Mouse (Mus musculus) activated CD4-positive, CD25-positive, alpha-beta regulatory T cell, adult 4 months (primary cell): ENCODE data around the gene Dcst2. TPM values are rescaled to one million over a fixed set of nuclear protein-coding genes. Genes with fewer than 3 reads are reported as not detected.

Experiments used
- ATAC-seq: one replicate; pipeline ENCODE4 v1.8.0; 2017
- polyA plus RNA-seq, 2 experiments: library from polyadenylated mRNA; unstranded; fragments of 100-300 nt; shearing (Covaris generic); gene quantifications; one replicate each; pipeline ENCODE4 v1.2.1; 2017

Gene Dcst2
- polyA plus RNA-seq, 2 experiments from 2014 or later = 0.15 TPM; not detected in 1

DNA sequence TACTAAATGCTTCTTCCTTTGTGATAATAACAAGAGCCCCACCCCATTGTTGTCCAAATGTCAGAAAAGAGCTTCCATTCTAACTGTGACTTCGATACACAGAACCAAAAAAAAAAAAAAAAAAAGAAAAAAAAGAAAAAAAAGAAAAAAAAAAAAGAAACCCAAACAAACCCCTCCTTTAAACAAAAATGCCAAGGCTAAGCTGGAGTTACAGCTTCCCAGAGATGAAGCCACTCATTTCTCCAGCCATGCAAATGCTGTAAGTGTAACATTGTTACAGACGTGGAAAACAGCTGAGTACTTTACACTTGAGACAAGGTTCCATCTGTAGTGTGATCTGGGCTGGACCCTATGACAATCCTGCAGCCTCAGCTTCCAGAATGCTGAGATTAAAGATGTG lies 55.4 kb downstream of the Dcst2 start:
- ATAC-seq = no peak

DNA sequence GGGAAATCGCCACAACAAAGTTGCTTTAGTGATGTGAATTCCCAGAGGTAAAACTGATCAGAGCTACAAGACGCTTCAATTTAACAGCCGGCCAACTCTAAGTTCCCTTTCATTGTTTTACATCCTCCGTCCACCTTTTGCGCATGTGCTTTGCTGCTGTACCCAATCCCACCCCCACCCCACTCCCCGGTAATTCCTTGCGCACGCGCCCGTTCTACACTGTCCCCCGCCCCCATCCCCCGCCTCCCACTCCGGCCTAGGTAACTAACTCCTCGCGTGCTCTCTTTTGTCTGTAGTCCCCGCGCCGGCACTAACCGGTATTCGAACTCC lies 56.0 kb downstream of the Dcst2 start:
- no peak for ATAC-seq

DNA sequence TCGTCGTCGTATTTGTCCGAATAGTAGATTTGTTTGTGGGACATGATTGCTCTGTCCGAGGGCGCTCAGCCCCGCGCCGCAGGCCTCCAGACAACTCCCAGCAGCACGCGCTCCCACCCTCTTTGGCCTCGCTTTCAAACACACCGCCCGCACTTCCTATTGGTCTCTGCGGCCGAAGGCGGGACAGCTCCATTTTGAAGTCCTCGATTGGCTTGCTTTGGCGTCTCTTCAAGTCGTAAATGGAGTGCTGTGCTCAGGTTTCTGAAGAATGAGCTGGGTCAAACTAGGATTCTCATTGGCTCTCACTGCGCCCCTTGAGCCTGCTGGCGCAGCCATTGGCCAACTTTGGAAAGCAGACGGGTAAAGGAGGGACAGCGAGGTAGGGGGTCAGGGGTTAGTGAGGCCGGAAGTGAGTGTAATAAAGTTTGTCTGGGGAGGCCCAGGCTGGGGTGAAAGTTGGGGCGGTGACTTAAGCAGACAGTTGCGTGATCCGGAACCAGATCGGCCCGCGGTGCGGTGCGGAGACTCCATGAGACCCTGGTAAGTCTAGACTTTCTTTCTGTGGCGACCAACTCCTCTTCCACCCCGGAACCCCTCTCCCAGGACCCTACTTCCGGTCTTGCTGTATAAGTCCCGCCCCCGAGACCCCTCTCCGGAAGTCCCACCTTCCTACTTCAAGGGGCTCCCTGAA lies 56.5 kb downstream of the Dcst2 start, which contains the start of the genes Cks1b and Shc1:
Gene Cks1b (minus strand): TSS at position 214 of the 691 bp plus-strand sequence.
Gene Shc1 (plus strand): TSS at position 274 of the 691 bp plus-strand sequence.
- ATAC-seq = peak; percentile 99

DNA sequence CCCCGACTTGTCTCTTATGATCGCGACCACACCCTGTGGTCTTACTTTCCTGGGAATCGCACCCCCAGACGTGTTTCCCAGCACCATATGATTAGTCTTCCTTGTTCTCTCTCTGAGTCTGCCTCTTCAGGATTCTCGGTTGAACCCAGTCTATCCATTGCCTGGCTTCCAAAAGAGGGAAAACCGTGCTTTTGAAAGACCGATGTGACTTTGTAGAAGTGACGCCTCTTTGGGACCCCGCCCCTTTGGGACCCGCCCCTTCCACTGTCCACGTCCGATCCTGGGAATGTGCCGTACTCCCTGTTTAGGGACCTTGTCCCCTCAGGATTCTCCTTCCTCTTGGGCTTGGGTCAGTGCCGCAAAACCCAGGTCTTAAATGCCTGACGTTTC lies 57.1 kb downstream of the Dcst2 start:
- ATAC-seq = no peak

DNA sequence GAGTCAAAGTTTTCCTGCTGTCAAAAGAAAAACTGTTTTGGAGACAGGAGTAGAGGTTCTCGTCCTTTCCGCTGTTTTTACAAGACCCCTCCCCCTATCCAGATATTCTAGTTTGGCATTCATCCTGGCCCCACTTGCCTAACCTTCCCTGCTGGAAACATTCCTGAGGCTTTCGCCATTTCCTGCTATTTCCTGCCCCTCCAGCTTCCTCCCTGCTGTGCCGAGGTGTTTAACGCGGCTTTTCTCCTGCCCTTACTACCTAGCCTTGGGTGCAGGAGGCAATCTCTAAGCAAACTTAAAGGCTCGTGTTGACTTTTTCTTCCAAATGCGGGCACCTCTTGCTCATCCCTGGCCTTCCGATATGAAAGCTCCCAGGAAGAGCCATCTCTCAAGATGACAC lies 57.8 kb downstream of the Dcst2 start:
- no peak for ATAC-seq

DNA sequence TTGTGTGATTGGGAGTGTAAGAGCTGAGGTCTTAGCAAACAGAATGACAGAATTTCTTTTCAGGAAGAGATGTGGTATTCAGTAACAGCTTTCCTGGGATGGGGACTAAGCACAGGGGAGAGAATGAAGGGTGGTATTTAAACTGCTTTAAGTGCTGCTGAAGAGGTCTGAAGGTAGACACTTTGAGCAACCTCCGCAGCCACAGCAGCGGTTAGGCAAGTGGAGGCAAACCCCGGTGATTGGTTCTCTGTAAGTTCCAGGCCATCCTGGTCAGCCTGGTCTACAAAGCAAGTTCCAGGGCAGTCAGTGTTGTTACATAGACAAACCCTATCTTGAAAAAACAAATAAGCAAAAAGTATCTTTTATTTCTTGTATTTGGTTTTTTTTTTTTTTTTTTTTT lies 58.2 kb downstream of the Dcst2 start:
- no peak for ATAC-seq

DNA sequence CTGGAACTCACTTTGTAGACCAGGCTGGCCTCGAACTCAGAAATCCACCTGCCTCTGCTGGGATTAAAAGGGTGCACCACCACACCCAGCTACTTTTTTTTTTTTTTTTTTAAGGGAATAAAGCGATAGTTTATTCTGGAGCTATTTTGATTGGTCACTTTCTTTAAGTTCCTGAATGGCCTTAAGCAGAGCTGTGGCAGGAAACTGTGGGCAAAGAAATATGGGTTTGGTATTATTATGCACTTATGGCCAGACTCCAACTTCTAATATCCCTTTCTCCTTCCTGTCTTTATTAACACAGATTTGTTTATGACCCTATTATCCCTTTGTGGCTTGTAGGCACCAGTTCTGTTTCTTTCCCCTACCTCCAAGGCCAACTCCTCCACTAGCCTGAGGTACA lies 58.6 kb downstream of the Dcst2 start:
- no peak for ATAC-seq

DNA sequence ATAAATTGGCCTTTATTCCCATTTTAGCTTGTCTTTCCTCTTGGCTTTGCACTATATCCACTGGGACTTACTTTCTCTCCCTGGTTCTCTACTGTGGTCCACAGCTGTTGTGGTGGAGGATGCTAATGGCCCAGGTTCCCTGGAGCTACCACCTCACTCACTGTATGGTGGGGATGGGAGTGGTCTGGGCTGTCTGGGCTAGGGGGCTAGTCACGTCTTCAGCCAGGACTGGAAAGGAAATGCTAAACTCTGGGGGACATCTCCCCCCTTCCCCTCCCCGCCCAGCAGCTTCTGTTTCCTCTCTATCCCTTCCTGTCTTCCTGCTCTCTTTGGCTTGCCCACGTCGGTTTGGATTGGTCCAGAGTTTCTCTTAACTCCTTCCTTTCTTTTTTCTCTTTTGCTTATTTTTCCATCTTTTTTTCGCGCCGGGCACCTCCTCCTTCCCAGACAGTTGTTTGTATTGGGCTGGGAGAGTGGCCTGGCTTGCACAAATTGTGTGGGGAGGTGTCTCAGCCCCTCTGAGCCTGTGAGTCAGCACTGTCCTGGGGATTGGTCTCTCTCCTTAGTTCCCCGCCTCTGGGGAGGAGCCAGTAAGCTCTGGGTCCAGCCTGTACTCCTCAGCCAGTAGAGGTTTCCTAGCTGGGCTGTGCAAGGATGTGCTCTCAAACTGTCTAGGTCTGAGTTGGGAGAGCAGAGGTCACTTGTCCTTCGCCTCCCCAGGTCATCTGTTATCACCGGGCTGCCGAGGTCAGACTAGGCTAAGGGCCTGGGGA lies 59.4 kb downstream of the Dcst2 start:
- ATAC-seq = no peak

DNA sequence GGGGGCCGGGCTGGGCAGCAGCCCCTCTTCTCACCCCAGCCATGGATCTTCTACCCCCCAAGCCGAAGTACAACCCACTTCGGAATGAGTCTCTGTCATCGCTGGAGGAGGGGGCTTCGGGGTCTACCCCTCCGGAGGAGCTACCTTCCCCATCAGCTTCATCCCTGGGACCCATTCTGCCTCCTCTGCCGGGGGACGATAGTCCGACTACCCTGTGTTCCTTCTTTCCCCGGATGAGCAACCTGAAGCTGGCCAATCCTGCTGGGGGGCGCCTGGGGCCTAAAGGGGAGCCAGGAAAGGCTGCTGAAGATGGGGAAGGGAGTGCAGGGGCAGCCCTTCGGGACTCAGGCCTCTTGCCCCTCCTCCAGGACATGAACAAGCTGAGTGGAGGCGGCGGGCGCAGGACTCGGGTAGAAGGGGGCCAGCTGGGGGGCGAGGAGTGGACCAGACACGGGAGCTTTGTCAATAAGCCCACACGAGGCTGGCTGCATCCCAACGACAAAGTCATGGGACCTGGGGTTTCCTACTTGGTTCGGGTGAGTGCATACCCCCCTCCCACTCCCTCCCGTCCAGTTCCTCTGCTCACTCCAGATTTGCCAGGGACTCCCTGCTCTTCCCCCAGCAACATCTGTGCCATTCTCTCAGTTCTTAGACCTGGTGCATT lies 60.2 kb downstream of the Dcst2 start:
- no peak for ATAC-seq

DNA sequence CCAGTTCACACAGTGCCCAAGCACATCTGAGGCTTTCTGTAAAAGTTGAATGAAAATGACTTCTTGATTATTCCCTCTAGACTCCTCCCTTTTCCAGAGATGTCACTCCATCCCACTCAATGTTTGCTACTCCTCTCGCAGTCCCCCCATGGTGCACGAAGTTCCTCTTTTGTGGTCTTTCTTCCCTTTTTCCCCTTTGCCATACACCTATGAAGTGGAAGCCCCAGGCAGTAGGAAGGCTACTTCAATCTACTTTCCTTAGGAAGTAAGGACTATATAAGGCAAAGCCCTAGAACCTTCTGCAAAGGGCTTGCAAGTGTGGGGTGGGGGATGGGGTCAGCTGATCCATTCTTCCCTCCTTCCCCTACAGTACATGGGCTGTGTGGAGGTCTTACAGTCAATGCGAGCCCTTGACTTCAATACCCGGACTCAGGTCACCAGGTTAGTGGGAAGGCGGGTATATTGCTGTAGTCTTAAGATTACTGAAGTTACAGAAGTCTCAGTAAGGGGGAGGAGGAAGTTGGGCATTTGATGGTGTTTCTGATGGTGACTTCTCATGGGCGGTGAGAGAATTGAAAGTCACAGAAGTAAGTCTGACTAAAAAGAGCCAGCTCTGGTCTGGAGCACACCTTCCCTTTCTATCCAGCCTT lies 60.9 kb downstream of the Dcst2 start:
- no peak for ATAC-seq

DNA sequence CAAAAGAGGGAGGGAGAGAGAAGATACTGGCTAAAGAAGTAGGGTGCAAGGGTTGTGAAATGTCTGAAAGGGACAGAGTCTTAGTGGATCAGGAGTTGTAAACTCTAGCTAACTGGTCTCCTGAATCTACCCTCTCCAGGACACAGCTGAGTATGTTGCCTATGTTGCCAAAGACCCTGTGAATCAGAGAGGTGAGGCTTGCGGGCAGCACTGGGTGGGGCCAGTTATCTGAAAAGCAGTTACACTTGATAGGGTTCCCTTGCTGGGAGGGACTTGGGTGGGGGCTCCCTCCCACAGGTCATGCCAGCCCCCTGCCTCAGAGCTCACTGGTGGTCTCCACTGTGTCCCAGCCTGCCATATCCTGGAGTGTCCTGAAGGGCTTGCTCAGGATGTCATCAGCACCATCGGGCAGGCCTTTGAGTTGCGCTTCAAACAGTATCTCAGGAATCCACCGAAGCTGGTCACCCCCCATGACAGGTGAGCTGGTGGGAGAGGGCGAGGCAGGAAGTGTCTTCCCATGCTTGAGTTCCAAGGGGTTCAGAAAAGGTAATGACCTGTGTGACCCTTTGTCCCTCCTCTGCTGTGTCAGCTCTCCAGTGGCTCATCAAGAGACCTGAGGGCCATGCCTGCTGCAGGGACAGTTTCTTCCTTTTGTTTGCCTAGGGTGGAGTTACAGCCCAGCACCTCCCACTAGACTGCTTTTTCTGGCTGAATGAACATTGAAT lies 62.8 kb downstream of the Dcst2 start:
- no peak for ATAC-seq

DNA sequence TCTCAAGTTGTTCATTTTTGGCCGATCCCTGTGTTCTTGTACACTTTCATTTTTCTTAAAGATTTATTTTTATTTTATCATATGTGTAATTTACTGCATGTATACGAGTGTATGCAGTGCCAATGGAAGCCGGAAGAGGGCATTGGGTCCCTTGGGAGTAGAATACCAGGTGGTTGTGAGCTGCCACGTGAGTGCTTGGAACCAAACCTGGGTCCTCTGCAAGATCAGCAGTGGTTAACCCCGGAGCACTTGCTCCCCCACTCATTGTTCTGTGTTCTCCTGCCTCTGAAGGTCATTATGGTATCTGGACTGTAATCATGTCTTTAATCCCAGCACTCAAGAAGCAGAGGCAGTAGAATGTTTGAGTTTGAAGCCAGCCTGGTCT lies 63.4 kb downstream of the Dcst2 start:
- no peak for ATAC-seq

DNA sequence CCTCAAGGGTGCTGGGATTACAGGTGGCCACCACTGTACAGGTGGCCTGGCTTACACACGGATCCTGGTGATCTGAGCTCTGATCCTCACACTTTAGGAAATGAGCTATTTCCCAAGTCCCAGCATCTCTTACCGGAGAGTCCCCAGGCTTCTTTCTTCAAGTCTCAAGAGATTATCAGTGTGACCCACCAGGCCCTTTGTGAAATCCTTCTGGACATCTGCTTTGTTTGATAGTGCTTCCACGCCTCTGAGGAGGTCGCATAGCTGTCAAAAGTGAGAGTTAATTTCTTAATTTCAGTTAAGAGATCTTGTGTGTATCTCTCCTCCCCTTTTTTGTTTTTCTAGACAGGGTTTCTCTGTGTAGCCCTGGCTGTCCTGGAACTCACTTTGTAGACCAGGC lies 64.1 kb downstream of the Dcst2 start:
- no peak for ATAC-seq

Other genes starting within 250 kb of the Dcst2 start
- not detected for gene Pklr, start 225.8 kb upstream of the Dcst2 start, polyA plus RNA-seq
- gene Hcn3, start 201.8 kb upstream of the Dcst2 start, polyA plus RNA-seq = under 1 TPM; 0.50 to 0.69 TPM
- gene Clk2, start 197.2 kb upstream of the Dcst2 start, polyA plus RNA-seq = 10 to 100 TPM; 12.4 to 18.5 TPM
- gene Scamp3, start 184.5 kb upstream of the Dcst2 start, polyA plus RNA-seq = 100 to 1,000 TPM; 160 to 182 TPM
- 100 to 1,000 TPM; 158 to 168 TPM for gene Fam189b, start 178.8 kb upstream of the Dcst2 start, polyA plus RNA-seq
- gene Gba, start 159.0 kb upstream of the Dcst2 start, polyA plus RNA-seq = 10 to 100 TPM; 72.1 to 75.6 TPM
- 1 to 10 TPM in 1 of 2 experiments, under 1 TPM in 1; 0.22 to 2.4 TPM for gene Thbs3, start 146.8 kb upstream of the Dcst2 start, polyA plus RNA-seq
- gene Mtx1, start 134.9 kb upstream of the Dcst2 start, polyA plus RNA-seq = 100 to 1,000 TPM in 1 of 2 experiments, 10 to 100 TPM in 1; 90.7 to 112 TPM
- under 1 TPM; 0.88 to 0.97 TPM for gene Muc1, start 132.9 kb upstream of the Dcst2 start, polyA plus RNA-seq
- 100 to 1,000 TPM; 275 to 319 TPM for gene Krtcap2, start 116.0 kb upstream of the Dcst2 start, polyA plus RNA-seq
- gene Trim46, start 115.7 kb upstream of the Dcst2 start, polyA plus RNA-seq = 1 to 10 TPM; 2.1 to 3.4 TPM
- gene Dpm3, start 102.6 kb upstream of the Dcst2 start, polyA plus RNA-seq = 100 to 1,000 TPM; 124 to 160 TPM
- gene Slc50a1, start 91.4 kb upstream of the Dcst2 start, polyA plus RNA-seq = 100 to 1,000 TPM; 195 to 254 TPM
- not detected for gene Efna1, start 80.8 kb upstream of the Dcst2 start, polyA plus RNA-seq
- not detected for gene Efna3, start 39.0 kb upstream of the Dcst2 start, polyA plus RNA-seq
- gene Efna4, start 23.9 kb upstream of the Dcst2 start, polyA plus RNA-seq = under 1 TPM; 0.28 to 0.50 TPM
- 10 to 100 TPM in 1 of 2 experiments, 1 to 10 TPM in 1; 7.7 to 12.7 TPM for gene Adam15, start 12.0 kb upstream of the Dcst2 start, polyA plus RNA-seq
- gene Dcst1, start 3.3 kb downstream of the Dcst2 start, polyA plus RNA-seq = under 1 TPM; 0.54 to 0.79 TPM
- 10 to 100 TPM; 13.2 to 16.5 TPM for gene Zbtb7b, start 32.8 kb downstream of the Dcst2 start, polyA plus RNA-seq
- 1 to 10 TPM in 1 of 2 experiments, not detected in 1; 2.4 TPM for gene Lenep, start 40.8 kb downstream of the Dcst2 start, polyA plus RNA-seq
- gene Flad1, start 49.9 kb downstream of the Dcst2 start, polyA plus RNA-seq = 10 to 100 TPM; 37.7 to 45.7 TPM
- 10 to 100 TPM; 70.8 to 92.3 TPM for gene Cks1b, start 56.4 kb downstream of the Dcst2 start, polyA plus RNA-seq
- gene Shc1, start 56.5 kb downstream of the Dcst2 start, polyA plus RNA-seq = 10 to 100 TPM; 29.6 to 43.2 TPM
- gene Pygo2, start 68.2 kb downstream of the Dcst2 start, polyA plus RNA-seq = 1 to 10 TPM; 8.6 to 9.6 TPM
- 10 to 100 TPM; 35.6 to 47.3 TPM for gene Pbxip1, start 74.7 kb downstream of the Dcst2 start, polyA plus RNA-seq
- gene Pmvk, start 92.6 kb downstream of the Dcst2 start, polyA plus RNA-seq = 10 to 100 TPM; 31.4 to 41.9 TPM
- gene Kcnn3, start 158.2 kb downstream of the Dcst2 start, polyA plus RNA-seq = not detected